Mouse (Mus musculus) gastrocnemius, postnatal 10 days (tissue): ENCODE measurements around the gene Bnip2. TPM values are rescaled to one million over a fixed set of nuclear protein-coding genes. Genes with fewer than 3 reads are reported as not detected.
A peak's percentile ranks its signal among the peaks of the same experiment; 100 is the strongest.

Experiments used
- DNase-seq: peaks from one replicate; pipeline ENCODE4 v3.0.0; 2021; ENCODE audit warnings: mixed read lengths
- total RNA-seq, 2 experiments: library from RNA; stranded (reverse); gene quantifications; 2 replicates each; pipeline ENCODE4 v1.2.3; 2021

Bnip2 gene
- total RNA-seq, 2 experiments from 2014 or later: 72.5 to 77.2 TPM

DNA sequence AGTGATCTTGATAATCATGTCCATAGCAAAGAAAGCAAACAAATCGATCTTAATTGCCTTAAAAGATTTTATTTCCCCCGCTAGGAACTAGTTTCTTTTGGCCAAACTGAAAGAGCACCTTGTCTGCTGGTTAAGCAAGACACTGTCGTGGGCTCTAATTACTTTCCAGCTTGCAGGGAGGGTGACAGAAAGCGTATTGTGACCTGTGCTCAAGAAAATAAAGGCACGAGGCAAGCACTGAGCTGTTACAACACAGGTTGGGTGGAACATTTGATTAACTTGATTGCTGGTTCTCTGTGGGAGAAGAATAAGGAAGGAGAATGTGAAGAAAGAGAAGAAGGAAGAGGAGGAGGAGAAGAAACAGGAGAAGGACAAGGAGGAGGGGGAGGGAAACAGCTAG, 59.0 kb downstream of the Bnip2 start:
- DNase-seq: no peak

DNA sequence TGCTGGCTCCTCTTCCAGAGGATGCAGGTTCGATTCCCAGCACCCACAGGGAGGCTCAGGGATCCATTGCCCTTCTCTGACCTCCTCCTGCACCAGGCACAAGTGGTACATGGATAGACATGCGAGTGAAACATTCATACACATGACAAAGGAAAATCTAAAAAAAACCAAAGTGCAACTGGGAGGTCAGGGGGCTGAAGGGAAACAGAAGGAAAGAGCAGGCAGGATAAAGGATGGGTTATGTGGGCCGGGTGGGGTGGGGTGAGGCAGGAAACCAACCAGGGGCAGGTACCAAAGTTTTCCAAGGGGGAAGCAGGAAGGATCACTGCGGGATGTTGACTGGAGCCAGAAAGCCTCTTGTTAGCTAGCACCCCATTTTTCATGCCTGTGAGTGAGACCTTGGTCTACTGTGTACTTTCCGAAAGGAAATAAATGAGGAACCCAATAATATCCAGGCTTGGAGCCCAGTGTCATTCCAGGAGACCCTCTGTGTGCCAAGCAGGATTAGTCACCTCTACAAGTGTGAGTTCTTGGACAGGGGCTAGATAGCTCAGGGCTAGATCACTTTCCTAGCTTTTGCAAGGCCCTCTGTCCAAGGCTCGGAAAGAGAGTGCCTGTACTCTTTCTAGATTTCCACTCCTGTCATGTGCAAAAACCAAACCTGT, 59.6 kb downstream of the Bnip2 start:
- peak; percentile 57 for DNase-seq

GRCm38 (mm10) chr9:70049416-70049783, 60.1 kb downstream of the Bnip2 start:
- peak; percentile 6 for DNase-seq

GRCm38 (mm10) chr9:70049839-70050238, 60.6 kb downstream of the Bnip2 start:
- no peak for DNase-seq

DNA sequence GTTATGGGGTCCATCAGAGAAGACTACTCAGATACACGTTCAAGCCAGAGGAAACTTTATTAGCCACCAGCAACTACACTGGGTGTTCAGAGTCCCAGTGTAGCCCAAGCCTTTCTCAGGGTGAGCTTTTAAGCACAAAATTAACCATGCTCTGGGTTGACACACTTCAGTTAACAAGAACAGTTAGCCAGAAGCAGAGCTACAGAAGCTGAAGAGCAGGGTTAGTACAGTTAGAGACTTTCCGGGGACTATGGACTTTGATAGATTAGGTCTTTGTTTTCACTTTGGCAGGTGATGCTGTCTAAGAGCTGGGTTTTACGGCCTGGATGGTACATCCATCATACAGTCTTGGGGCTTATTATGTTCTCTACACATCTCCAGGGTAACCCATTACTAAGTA, 63.5 kb downstream of the Bnip2 start:
- no peak for DNase-seq

- no peak for DNase-seq
These were observed 64.1 kb downstream of the Bnip2 start for GRCm38 (mm10) chr9:70053411-70053810.

Other genes with a start within 250 kb of the Bnip2 start
- gene Foxb1, start 228.5 kb upstream of the Bnip2 start, total RNA-seq: not detected
- gene Gtf2a2, start 23.1 kb downstream of the Bnip2 start, total RNA-seq: 10 to 100 TPM; 58.5 to 62.1 TPM
- gene Gcnt3, start 48.6 kb downstream of the Bnip2 start, total RNA-seq: not detected
- gene Fam81a, start 153.1 kb downstream of the Bnip2 start, total RNA-seq: 1 to 10 TPM; 2.6 to 2.8 TPM
- 10 to 100 TPM; 19.5 to 26.4 TPM for gene Myo1e, start 217.9 kb downstream of the Bnip2 start, total RNA-seq